Mouse (Mus musculus) testis, adult 2 months (tissue): ENCODE data around the gene Fhit.

Source experiments
- CTCF ChIP-seq: fragments of 200-500 bp; IDR thresholded peaks from 2 replicates; pipeline ENCODE4 v1.5.1; 2012; ENCODE audit warnings: low read depth, mild to moderate bottlenecking, inconsistent platforms, low read length, moderate library complexity; ENCODE audit not compliant: control insufficient read depth, insufficient read depth, insufficient replicate concordance
- POLR2A ChIP-seq: fragments of 200-500 bp; IDR thresholded peaks from 2 replicates; pipeline ENCODE4 v1.6.1; 2012; ENCODE audit warnings: low read depth, mild to moderate bottlenecking, inconsistent platforms, low read length, moderate library complexity; ENCODE audit not compliant: control insufficient read depth

GRCm38 (mm10) chr14:10300914-10301313 is 860.9 kb downstream of the Fhit start:
- TF ChIP-seq CTCF (no peak), POLR2A (no peak)
